Mouse (Mus musculus) adrenal gland, adult 18-20 months (tissue): ENCODE results near the gene Cxcl16. TPM values are rescaled to one million over a fixed set of nuclear protein-coding genes. Genes with fewer than 3 reads are reported as not detected.

Experiments used
- DNase-seq, 2 experiments: peaks; one replicate each; pipeline ENCODE4 v3.0.0; 2021 to 2022; ENCODE audit warnings: low spot score in 2 of 2
- microRNA-seq, 2 experiments: library from miRNA; unstranded; fragments of <30 nt; microRNA quantifications; one replicate each; pipeline ENCODE4 v1.2.0; 2021; ENCODE audit warnings: borderline number of aligned reads in 2 of 2
- total RNA-seq, 2 experiments: library from RNA; stranded (reverse); gene quantifications; 1 replicate in 1 of 2; 2 replicates in 1 of 2; pipeline ENCODE4 v1.2.3; 2021

Cxcl16 gene
- total RNA-seq, 2 experiments from 2014 or later: 11.3 to 18.3 TPM

DNA sequence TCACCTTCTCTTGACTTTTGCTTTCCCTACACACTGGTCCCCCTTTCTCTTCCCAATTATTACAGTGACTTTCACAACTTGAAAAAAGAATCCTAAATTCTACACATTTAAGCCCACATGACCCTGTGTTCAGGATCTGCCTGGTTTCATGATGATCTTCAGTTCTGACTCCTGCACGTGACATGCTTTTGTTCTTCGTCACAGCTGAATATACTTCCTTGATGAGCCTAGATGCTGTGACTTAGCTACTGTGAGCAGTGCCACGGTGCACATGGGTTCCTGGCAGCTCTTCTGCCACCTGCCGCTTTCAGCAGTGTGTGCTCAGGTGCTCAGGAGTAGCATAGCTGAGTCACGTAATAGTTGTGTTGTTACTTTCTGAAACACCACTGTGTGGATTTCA is 47.2 kb downstream of the Cxcl16 start:
- no peak for DNase-seq

DNA sequence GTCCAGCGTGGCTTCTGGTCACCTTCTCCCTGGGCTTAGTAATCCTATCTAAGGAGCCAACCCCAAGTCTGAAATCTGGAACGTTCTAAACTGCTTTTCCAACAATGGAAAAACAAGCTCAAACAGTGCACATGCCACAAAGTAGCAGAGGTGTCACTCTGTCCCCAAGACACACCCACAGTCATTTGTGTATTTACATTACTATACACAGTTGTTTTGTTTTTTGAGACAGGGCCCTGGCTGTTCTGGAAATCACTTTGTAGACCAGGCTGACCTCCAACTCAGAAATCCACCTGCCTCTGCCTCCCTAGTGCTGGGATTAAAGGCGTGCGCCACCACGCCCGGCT is 49.5 kb downstream of the Cxcl16 start:
- no peak for DNase-seq

DNA sequence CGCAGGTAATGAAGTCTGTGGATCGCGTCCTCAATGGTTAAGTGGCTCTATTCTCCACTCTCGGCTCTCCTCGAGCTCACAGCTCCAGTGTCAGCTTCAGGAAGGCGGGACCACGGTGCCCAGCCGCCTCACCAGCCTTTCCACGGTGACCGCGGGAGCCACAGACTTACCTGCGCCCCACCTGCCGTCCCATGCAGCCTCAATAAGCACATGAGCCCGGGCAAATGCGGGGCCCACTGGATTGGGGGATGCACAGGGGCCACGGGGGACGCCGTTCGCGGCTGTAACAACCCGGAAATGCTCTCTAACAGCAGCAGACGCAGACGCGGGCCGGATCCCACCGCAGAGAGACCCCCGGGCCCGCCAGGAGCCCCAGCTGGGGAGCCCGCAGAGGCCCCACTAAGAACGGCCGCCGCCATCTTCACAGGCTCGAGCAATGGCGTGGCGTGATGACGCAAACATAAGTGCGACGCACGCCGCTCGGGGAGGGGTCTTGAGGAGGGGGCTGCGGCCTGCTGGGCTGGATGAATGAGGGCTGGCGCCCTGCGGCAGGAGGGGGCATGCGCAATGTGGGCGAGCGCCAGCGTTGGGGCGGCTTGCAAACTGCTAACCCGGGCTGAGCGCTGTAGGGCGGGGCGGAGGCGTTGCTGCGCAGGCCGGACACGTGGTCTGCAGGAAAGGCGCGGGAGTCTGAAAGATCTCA is 50.0 kb downstream of the Cxcl16 start, which contains the start of gene Pelp1:
Pelp1 (minus strand) TSS at position 438 of the 703 bp plus-strand sequence.
- DNase-seq: peak; percentile 81 to 87

Small RNAs within 50 kb of the gene (microRNA-seq; reads per million reads assigned to microRNA genes)
- gene Mir7115: 0 to 1.8 reads per million in 2 experiments

Other genes with a start within 250 kb of the Cxcl16 start
- 1 to 10 TPM in 1 of 2 experiments, under 1 TPM in 1; 0.53 to 1.1 TPM for gene Slc16a11, start 247.2 kb downstream of the Cxcl16 start, total RNA-seq
- 1 to 10 TPM; 2.4 to 2.9 TPM for gene Slc16a13, start 238.9 kb downstream of the Cxcl16 start, total RNA-seq
- 10 to 100 TPM in 1 of 2 experiments, 1 to 10 TPM in 1; 7.4 to 22.5 TPM for gene Bcl6b, start 230.2 kb downstream of the Cxcl16 start, total RNA-seq
- 10 to 100 TPM; 33.7 to 37.3 TPM for gene 0610010K14Rik, start 222.1 kb downstream of the Cxcl16 start, total RNA-seq
- 1 to 10 TPM; 4.3 to 5.3 TPM for gene Gm21988, start 220.2 kb downstream of the Cxcl16 start, total RNA-seq
- 100 to 1,000 TPM; 179 to 279 TPM for gene Rnasek, start 220.1 kb downstream of the Cxcl16 start, total RNA-seq
- gene Alox12, start 204.6 kb downstream of the Cxcl16 start, total RNA-seq: 1 to 10 TPM in 1 of 2 experiments, under 1 TPM in 1; 0.96 to 1.1 TPM
- not detected for gene Alox12e, start 137.4 kb downstream of the Cxcl16 start, total RNA-seq
- 1 to 10 TPM; 2.8 to 7.9 TPM for gene Alox15, start 108.0 kb downstream of the Cxcl16 start, total RNA-seq
- 10 to 100 TPM; 17.3 to 21.3 TPM for gene Pelp1, start 50.0 kb downstream of the Cxcl16 start, total RNA-seq
- gene Arrb2, start 27.3 kb downstream of the Cxcl16 start, total RNA-seq: 10 to 100 TPM; 21.4 to 25.4 TPM
- gene Med11, start 8.1 kb downstream of the Cxcl16 start, total RNA-seq: 10 to 100 TPM; 17.0 to 18.0 TPM
- gene Zmynd15, start 551 bp downstream of the Cxcl16 start, total RNA-seq: 1 to 10 TPM; 2.8 to 2.9 TPM
- gene Tm4sf5, start 45.3 kb upstream of the Cxcl16 start, total RNA-seq: not detected
- gene Vmo1, start 54.6 kb upstream of the Cxcl16 start, total RNA-seq: not detected
- not detected for gene Gltpd2, start 59.2 kb upstream of the Cxcl16 start, total RNA-seq
- gene Psmb6, start 65.4 kb upstream of the Cxcl16 start, total RNA-seq: 100 to 1,000 TPM; 271 to 281 TPM
- not detected for gene Gm40193, start 73.0 kb upstream of the Cxcl16 start, total RNA-seq
- gene Pld2, start 80.1 kb upstream of the Cxcl16 start, total RNA-seq: 1 to 10 TPM; 6.8 to 8.2 TPM
- 10 to 100 TPM; 45.8 to 49.6 TPM for gene Mink1, start 102.9 kb upstream of the Cxcl16 start, total RNA-seq
- not detected for gene 4930544D05Rik, start 155.9 kb upstream of the Cxcl16 start, total RNA-seq
- under 1 TPM in 1 of 2 experiments, not detected in 1; 0.38 TPM for gene Chrne, start 159.2 kb upstream of the Cxcl16 start, total RNA-seq
- under 1 TPM in 1 of 2 experiments, not detected in 1; 0.22 TPM for gene Gp1ba, start 179.1 kb upstream of the Cxcl16 start, total RNA-seq
- 10 to 100 TPM; 72.6 to 80.7 TPM for gene Rnf167, start 187.3 kb upstream of the Cxcl16 start, total RNA-seq
- 100 to 1,000 TPM; 131 to 138 TPM for gene Slc25a11, start 187.5 kb upstream of the Cxcl16 start, total RNA-seq
- 100 to 1,000 TPM; 619 to 923 TPM for gene Pfn1, start 194.7 kb upstream of the Cxcl16 start, total RNA-seq
- gene Eno3, start 197.2 kb upstream of the Cxcl16 start, total RNA-seq: 10 to 100 TPM; 29.0 to 44.2 TPM
- 10 to 100 TPM; 70.4 to 91.3 TPM for gene Spag7, start 209.4 kb upstream of the Cxcl16 start, total RNA-seq
- gene Camta2, start 228.1 kb upstream of the Cxcl16 start, total RNA-seq: 10 to 100 TPM; 43.7 to 54.7 TPM
- gene Inca1, start 240.2 kb upstream of the Cxcl16 start, total RNA-seq: 10 to 100 TPM in 1 of 2 experiments, 1 to 10 TPM in 1; 6.8 to 14.0 TPM
- 100 to 1,000 TPM; 153 to 212 TPM for gene Kif1c, start 240.6 kb upstream of the Cxcl16 start, total RNA-seq